Mouse (Mus musculus): ENCODE measurements around the gene Ctbp2.

Gene Ctbp2

GRCm38 (mm10) chr7:133123999-133124700 is at the start of gene Ctbp2:
TSS of gene Ctbp2 (minus strand) at chr7:133124354.
- peak; percentile 88 to 91 for DNase-seq

- DNase-seq, result peak; percentile 4 to 40
Measured at GRCm38 (mm10) chr7:133171403-133172032, 47.4 kb upstream of the Ctbp2 start.

- no peak for DNase-seq
Measured at GRCm38 (mm10) chr7:133168928-133169327, 44.8 kb upstream of the Ctbp2 start.

GRCm38 (mm10) chr7:133167903-133168302 is 43.7 kb upstream of the Ctbp2 start:
- DNase-seq, result no peak

- peak; percentile 24 to 42 for DNase-seq
Measured at GRCm38 (mm10) chr7:133164770-133165169, 40.6 kb upstream of the Ctbp2 start.

- peak; percentile 52 to 66 for DNase-seq
Measured at GRCm38 (mm10) chr7:133163011-133163410, 38.9 kb upstream of the Ctbp2 start.

GRCm38 (mm10) chr7:133162131-133162530 is 38.0 kb upstream of the Ctbp2 start:
- no peak for DNase-seq

- DNase-seq, result no peak
Measured at GRCm38 (mm10) chr7:133161362-133162080, 37.4 kb upstream of the Ctbp2 start.

- DNase-seq, result no peak
Measured at GRCm38 (mm10) chr7:133159519-133159918, 35.4 kb upstream of the Ctbp2 start.

GRCm38 (mm10) chr7:133155621-133156020 is 31.5 kb upstream of the Ctbp2 start:
- DNase-seq, result no peak

- no peak for DNase-seq
Measured at GRCm38 (mm10) chr7:133154846-133155245, 30.7 kb upstream of the Ctbp2 start.

- no peak for DNase-seq
Measured at GRCm38 (mm10) chr7:133139689-133140336, 15.7 kb upstream of the Ctbp2 start.

- peak in 1 of 2 experiments; percentile 59 for DNase-seq
Measured at GRCm38 (mm10) chr7:133133552-133133951, 9.4 kb upstream of the Ctbp2 start.

- no peak for DNase-seq
Measured at GRCm38 (mm10) chr7:133132702-133133101, 8.5 kb upstream of the Ctbp2 start.

- peak in 1 of 2 experiments; percentile 52 for DNase-seq
Measured at GRCm38 (mm10) chr7:133124701-133125485, 739 bp upstream of the Ctbp2 start.

GRCm38 (mm10) chr7:133123244-133123998 is 733 bp downstream of the Ctbp2 start, which contains the start of gene Fgfr2:
TSS of gene Fgfr2 (minus strand) at chr7:133123350.
- DNase-seq, result peak; percentile 72 to 83

- DNase-seq, result peak; percentile 53 to 72
Measured at GRCm38 (mm10) chr7:133122379-133123243, 1.5 kb downstream of the Ctbp2 start.

GRCm38 (mm10) chr7:133121661-133122378 is 2.3 kb downstream of the Ctbp2 start:
- DNase-seq, result peak in 1 of 2 experiments; percentile 68

GRCm38 (mm10) chr7:133121080-133121607 is 3.0 kb downstream of the Ctbp2 start:
- DNase-seq, result no peak
